Mouse (Mus musculus): ENCODE results near the gene Twist1. TPM values are rescaled to one million over a fixed set of nuclear protein-coding genes. Genes with fewer than 3 reads are reported as not detected.

Gene Twist1
- polyA plus RNA-seq, 1 experiment from 2014 or later, result 1.7 TPM

DNA sequence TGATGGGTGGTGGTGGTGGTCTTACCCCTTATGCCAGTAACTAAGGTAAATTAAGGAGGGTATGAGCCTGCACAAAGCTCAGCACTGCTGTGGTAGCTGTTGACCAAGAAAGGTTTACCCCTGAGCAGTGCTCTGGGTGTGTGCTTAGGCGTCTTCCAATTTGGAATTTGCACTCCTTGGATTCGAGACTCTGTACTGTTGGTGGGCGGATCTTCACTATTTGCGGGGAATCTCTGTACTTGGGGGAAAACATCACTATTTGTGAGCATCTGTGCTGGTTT lies 11.4 kb downstream of the Twist1 start:
- H3K27me3 ChIP-seq, result peaks cover 94% of the 10 kb centered on the region
- H3K9ac ChIP-seq (replicated peaks), result no peak overlapping the region
- H3K4me2 ChIP-seq (replicated peaks), result no peak overlapping the region

DNA sequence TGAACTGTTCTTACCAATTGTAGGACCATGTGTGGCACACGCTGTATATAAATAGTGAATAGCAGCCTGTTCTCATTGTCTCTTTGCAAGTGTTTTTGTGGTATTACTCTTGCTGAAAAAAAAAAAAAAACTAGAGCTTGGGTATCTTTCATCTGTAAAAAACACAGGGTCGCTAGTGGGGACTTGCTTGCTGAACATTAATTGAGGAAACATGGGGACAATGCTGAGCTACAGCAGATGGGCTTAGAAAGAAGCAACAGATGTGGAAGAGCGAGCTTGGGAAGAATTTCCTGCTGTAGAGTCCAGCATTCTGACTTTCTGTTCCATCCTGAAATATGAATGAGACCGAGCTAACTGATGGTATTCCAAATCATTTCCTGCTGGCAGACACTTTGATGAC lies 22.7 kb downstream of the Twist1 start:
- no peaks in the 10 kb centered on the region for H3K9me3 ChIP-seq
- no peaks in the 10 kb centered on the region for H3K4me1 ChIP-seq (replicated peaks)
- no peak overlapping the region for H3K9ac ChIP-seq (replicated peaks)
- no peak for ATAC-seq
- H3K27me3 ChIP-seq, result 0 out of 2 replicates have a peak, but pooled peaks cover 4% of the 10 kb centered on the region
- 84% methylated on average over 4 of the region's 4 CpGs for WGBS
- no peak overlapping the region for H3K27ac ChIP-seq
- H3K36me3 ChIP-seq, result no peaks in the 10 kb centered on the region
- no peak overlapping the region for H3K4me2 ChIP-seq (replicated peaks)
- no peak overlapping the region for H3K4me3 ChIP-seq (replicated peaks)

More for the DNA sequence above, 11.4 kb downstream of the Twist1 start:
- H3K27ac ChIP-seq, result no peak overlapping the region
- H3K9me3 ChIP-seq, result no peaks in the 10 kb centered on the region
- no peak for ATAC-seq
- H3K4me3 ChIP-seq (replicated peaks), result no peak overlapping the region; the same call in 1 of the 2 replicates
- WGBS, result 8% methylated on average over 4 of the region's 4 CpGs
- no peaks in the 10 kb centered on the region for H3K36me3 ChIP-seq
- peaks cover 22% of the 10 kb centered on the region for H3K4me1 ChIP-seq (replicated peaks)

DNA sequence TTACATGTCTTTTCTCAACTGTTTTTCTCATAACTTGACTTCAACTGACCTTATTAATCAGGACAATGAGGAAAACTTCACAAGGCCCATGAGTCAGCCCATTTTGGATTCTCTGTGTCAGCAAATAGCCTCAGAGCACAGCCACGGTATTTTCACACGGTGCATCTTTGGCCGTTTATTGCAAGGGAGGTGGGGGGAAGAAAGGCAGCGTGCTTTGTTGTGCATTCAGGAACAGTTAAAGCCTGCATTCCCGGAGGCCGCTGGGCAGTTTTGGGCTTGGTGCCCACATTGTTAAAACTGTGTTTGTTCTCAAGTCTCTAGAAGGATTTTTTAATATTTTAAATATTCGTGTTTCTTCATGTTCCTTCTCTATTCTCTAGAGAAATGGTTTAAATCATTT lies 24.0 kb downstream of the Twist1 start:
- no peaks in the 10 kb centered on the region for H3K9me3 ChIP-seq
- H3K27me3 ChIP-seq, result 0 out of 2 replicates have a peak, but pooled peaks cover 4% of the 10 kb centered on the region
- 36% methylated on average over 7 of the region's 7 CpGs for WGBS
- no peak for ATAC-seq
- no peaks in the 10 kb centered on the region for H3K4me1 ChIP-seq (replicated peaks)
- no peaks in the 10 kb centered on the region for H3K36me3 ChIP-seq
- H3K4me2 ChIP-seq (replicated peaks), result no peak overlapping the region
- no peak overlapping the region for H3K27ac ChIP-seq
- H3K4me3 ChIP-seq (replicated peaks), result no peak overlapping the region
- H3K9ac ChIP-seq (replicated peaks), result no peak overlapping the region

DNA sequence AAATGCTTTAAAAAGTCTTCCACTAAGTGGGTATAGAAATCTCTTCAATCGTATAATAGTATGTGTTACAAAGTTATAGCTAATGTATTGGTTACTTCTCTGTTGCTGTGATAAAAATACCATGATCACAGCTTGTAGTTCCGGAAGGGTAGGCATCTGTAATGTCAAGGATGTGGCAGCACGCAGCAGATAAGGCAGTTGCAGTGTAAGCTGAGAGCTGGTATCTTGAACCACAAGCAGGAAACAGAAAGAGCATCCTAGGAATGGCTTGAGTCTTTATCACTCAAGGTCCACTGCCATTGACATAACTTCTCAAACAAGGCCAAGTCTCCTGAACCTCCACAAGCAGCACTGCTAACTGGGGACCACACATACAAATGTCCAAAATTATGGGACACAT lies 35.7 kb downstream of the Twist1 start:
- WGBS, result 91% methylated on average over 3 of the region's 3 CpGs
- H3K36me3 ChIP-seq, result no peaks in the 10 kb centered on the region
- H3K4me1 ChIP-seq (replicated peaks), result no peaks in the 10 kb centered on the region
- H3K9me3 ChIP-seq, result no peaks in the 10 kb centered on the region
- no peak overlapping the region for H3K4me2 ChIP-seq (replicated peaks)
- no peaks in the 10 kb centered on the region for H3K27me3 ChIP-seq
- ATAC-seq, result no peak
- H3K4me3 ChIP-seq (replicated peaks), result no peak overlapping the region
- H3K27ac ChIP-seq, result no peak overlapping the region
- no peak overlapping the region for H3K9ac ChIP-seq (replicated peaks)

Other genes with a start within 250 kb of the Twist1 start
- gene Ferd3l, start 29.2 kb upstream of the Twist1 start, polyA plus RNA-seq (2015; fragmentation: Nextera tagmentation; extraction: Ambion mirVana), result 1.3 and 3.5 TPM in 2 replicates